In genomic region chr2:77672215-77672905, GRCm38 (mm10) we compare ENCODE assay signal across 13 mouse cellular contexts.
"Had no signal": no experiment of that assay in that cellular context is flagged by ENCODE, and none has a peak within 500 bp of the region (broad histone marks: within the 10 kb centered on the region; RNA-seq: fewer than 3 reads in every experiment).

No protein-coding gene starts in this region.

- H3K4me2 ChIP-seq: limb, embryonic 13.5 days; neural tube, embryonic 15.5 days had no signal

- H3K9me3 ChIP-seq: limb, embryonic 13.5 days; midbrain, embryonic 10.5 days; neural tube, embryonic 15.5 days had no signal

- H3K27ac ChIP-seq: limb, embryonic 13.5 days; midbrain, embryonic 10.5 days; neural tube, embryonic 15.5 days had no signal

- H3K36me3 ChIP-seq: limb, embryonic 13.5 days; midbrain, embryonic 10.5 days; neural tube, embryonic 15.5 days had no signal

- ATAC-seq: lung, postnatal 0 days had no signal

- DNase-seq: kidney, adult 18-20 months; kidney, postnatal 14 days; left cerebral cortex, postnatal 4 days; lung, adult 2 months; lung, postnatal 36 days; midbrain, embryonic 14.5 days; thymus, adult 18-20 months; thymus, postnatal 14 days had no signal

- H3K4me3 ChIP-seq: limb, embryonic 13.5 days; midbrain, embryonic 10.5 days; myocyte; neural tube, embryonic 15.5 days had no signal

- H3K9ac ChIP-seq: limb, embryonic 13.5 days; neural tube, embryonic 15.5 days had no signal

- H3K27me3 ChIP-seq: limb, embryonic 13.5 days; neural tube, embryonic 15.5 days had no signal

- H3K4me1 ChIP-seq: limb, embryonic 13.5 days had no signal
